Mouse (Mus musculus): ENCODE results near the gene Peak1.

Gene Peak1

DNA sequence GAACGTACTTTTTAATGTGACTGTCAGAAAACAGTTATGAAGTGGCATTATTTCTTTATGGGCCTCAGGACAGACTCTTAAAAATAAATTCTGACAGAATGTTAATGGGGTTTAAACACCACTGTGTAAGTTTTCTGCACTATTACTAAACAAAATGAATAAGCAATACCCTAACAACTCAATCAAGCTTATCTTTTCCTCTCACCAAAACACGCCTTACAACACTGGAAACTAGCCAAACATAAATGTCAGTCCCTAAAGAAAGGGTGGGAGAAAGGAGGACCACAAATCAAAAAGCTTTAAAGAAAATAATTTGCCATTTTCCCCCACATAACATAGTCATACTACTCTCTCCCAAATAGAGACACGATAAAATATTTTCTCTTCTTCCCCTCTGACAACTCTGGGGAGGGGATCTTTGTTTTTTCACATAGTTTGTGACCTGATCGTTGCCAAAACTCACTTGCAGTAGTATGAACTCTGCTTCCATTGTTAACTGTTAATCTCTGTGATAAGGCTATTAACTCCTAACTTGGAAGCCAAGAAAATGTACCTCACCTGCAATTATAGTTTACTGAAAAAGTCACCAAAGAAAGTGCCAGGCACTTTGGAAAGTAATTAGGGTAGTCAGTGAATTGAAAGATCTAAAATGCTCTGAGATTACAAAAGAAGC lies 1.8 kb downstream of the Peak1 start:
- DNase-seq (ENCODE audit: low spot score in 2 of 2): no peak

DNA sequence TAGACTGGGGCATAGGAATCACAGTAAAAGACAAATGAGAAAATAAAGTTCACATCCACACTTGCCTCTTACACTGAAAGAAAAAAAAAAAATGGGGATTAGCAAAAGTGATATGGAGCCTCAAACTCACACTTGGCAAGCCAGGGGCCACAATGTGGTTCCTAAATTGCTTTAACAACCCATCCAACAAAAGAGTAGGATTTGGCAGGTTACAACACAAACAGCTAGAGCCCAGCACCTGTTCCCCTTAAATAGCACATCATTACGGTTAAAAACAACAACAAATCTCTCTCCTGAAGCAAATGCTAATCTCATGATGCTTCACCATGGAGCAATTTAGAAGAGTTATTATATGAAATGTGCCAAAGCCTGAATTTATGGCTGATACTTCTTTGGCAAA lies 2.5 kb downstream of the Peak1 start:
- DNase-seq (ENCODE audit: low spot score in 2 of 2): no peak

DNA sequence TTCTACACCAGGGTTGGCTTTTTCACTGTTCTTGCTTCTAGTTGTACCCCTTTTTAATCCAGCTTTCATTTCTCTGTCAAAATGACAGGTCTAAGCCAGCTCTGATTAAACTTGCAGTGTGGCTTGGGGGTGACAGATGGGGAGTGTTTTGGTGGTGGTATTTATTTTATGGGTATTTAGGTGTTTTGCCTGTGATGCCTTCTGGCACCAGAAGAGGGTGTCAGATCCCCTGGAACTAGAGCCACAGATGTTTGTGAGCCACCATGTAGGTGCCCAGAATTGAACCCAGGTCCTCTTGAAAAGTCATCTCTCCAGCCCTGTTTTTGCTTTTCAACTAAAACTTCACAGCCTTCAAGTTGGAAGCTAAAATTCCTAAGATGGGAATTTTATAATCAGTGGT lies 3.5 kb downstream of the Peak1 start:
- DNase-seq (ENCODE audit: low spot score in 2 of 2): no peak

GRCm38 (mm10) chr9:56412716-56413115 lies 5.2 kb downstream of the Peak1 start:
- no peak for DNase-seq (ENCODE audit: low spot score in 2 of 2)

- DNase-seq (ENCODE audit: low spot score in 2 of 2): no peak
Observed at GRCm38 (mm10) chr9:56409928-56410327, 7.9 kb downstream of the Peak1 start.

GRCm38 (mm10) chr9:56404619-56405018 lies 13.2 kb downstream of the Peak1 start:
- DNase-seq (ENCODE audit: low spot score in 2 of 2): no peak

- no peak for DNase-seq (ENCODE audit: low spot score in 2 of 2)
Observed at GRCm38 (mm10) chr9:56396306-56396705, 21.6 kb downstream of the Peak1 start.

GRCm38 (mm10) chr9:56392857-56393256 lies 25.0 kb downstream of the Peak1 start:
- no peak for DNase-seq (ENCODE audit: low spot score in 2 of 2)

- DNase-seq (ENCODE audit: low spot score in 2 of 2): no peak
Observed at GRCm38 (mm10) chr9:56382786-56383185, 35.1 kb downstream of the Peak1 start.

- no peak for DNase-seq (ENCODE audit: low spot score in 2 of 2)
Observed at GRCm38 (mm10) chr9:56374401-56374800, 43.5 kb downstream of the Peak1 start.

DNA sequence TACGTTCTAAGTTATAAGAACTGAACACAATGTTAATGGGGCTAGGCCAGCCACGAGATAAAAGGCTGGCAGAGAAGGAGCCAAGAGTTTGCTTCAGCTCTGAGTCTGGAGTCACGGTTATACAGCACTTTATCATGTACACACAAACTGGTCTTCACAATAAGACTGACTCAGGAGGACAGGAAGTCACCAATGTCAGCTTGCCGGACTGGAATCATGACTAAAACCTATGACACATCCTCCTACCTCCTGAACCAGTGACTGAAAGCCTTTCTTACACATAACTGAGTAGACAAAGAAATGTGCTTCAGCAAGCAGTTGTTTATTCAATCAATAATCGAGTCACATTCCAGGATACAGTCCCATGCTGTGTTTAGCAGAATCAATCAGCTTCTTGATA lies 47.2 kb downstream of the Peak1 start:
- DNase-seq (ENCODE audit: low spot score in 2 of 2): no peak

DNA sequence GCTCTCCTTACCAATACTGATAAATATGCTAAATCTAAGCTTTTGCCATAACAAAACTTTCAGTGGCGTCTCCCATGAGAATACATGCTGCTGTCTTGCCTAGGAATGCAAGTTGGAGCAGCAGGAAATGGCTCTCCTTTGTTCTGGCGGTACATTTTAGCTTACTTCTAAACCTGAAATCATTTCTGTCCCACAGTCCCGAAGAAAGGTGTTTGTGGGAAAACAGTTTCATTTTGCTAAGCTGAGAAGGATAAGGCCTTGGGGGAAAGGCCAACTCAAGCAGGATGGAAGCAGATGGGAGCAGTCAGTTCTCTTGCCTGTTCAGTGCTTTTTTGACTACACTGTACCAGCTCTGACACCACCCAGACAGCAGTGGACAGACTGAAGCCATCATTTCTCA lies 49.1 kb downstream of the Peak1 start:
- DNase-seq (ENCODE audit: low spot score in 2 of 2): no peak

DNA sequence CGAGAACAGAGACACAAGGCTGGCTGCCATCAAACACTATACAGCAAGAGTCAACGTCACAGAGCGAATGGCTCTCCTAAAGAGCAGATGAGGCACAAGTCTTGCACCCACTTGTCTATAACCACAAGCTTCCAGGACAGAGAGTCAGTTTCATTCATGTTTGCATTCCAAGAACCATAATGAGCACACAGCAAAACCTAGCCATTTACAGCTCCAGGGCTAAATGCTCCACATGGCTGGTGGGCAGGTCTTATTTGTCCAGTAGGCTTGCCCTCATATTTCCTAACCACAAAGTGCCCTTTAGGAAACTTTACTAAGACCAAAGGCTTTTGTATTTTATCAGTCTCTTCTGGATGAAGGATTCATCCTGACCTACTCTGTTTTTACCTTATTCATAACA lies 54.6 kb downstream of the Peak1 start:
- no peak for DNase-seq (ENCODE audit: low spot score in 2 of 2)

- no peak for DNase-seq (ENCODE audit: low spot score in 2 of 2)
Observed at GRCm38 (mm10) chr9:56359261-56359660, 58.6 kb downstream of the Peak1 start.

DNA sequence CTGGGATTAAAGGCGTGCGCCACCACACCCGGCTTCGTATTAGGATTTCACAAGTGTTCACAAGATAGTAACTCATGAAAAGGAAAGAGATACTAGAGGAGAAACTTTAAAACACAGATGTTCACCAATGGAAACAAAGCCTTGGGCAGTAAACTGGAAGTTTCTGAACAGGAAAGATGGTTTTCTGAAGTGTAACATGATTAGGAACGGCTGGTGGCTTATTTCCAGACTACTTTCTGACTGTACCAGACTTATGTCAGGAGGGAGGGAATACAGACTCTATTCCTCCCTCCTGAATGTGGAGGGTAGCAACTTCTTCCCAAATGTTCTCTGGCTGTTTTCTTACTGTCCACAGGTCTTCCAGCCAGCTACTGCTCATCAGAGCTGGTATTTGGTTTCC lies 62.7 kb downstream of the Peak1 start:
- no peak for DNase-seq (ENCODE audit: low spot score in 2 of 2)

DNA sequence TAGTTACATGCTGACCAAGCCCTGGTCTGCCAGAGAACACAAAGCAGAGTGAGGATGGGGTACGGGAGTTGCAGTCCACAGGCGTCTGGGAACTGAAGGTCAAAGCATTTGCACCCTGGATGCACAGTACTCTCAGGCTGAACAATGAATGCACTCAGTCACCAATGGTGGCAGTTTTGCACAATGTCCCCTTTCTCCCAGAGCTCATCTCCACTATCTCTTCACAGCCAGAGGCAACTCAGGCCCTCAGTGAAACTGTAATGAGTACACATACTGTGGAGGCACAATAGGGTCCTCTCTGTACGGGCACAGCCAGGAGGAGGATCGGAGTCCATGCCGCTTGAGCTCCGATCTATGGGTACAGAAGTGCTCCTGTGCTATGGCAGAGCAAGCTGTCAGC lies 71.5 kb downstream of the Peak1 start:
- no peak for DNase-seq (ENCODE audit: low spot score in 2 of 2)

DNA sequence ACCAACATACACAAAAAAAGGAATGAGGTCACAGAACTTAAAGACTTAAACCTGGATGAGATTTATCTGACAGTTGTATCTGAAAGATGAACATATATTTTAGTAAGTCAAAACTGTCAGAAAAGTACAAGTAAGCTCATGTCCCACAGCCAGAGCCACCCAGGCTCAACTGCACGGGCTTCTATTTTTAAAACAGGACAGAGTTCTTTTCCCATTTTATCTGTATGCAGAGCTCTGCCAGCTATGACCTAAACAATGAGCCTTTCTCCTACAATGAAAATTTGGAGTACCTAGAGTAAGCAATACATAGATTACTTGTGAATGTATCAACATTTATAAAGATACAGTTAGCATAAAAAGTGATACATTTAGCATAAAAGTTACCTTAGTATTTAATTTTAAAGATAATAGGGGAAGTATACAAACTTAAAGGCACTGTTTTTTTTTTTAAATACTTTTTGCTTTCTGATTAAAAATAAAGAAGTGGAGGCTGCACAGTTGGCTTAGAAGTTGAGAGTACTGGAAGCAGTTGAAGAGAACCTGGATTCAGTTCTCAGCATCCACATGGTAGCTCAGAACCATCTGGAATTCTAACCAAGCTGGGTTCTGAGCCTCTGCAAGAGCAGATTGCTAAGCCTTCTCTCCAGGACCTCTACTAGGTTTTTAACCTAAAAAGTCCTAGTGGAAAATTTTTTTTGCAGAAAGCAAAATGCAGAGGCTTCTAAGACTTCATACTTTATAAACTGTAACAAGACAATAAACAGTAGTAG lies 78.3 kb downstream of the Peak1 start:
- no peak for DNase-seq (ENCODE audit: low spot score in 2 of 2)

DNA sequence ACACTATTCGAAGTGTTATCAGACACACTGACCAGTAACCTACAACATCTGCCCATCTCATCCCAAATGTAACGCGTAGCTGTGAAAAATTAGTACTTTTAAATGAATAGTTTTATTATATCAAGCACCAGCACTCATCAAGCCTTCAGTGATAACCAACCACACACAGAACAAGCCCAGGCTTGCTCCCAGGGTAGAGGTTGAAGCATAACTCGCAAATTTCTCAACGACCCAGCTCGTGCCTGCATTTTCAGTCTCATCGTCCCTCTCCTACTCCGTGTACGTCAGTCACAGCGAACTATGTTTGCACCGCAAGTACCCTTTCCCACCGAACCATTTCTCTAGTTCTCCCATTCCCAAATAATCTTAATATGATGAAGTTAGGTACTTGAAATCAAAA lies 83.5 kb downstream of the Peak1 start:
- no peak for DNase-seq (ENCODE audit: low spot score in 2 of 2)

DNA sequence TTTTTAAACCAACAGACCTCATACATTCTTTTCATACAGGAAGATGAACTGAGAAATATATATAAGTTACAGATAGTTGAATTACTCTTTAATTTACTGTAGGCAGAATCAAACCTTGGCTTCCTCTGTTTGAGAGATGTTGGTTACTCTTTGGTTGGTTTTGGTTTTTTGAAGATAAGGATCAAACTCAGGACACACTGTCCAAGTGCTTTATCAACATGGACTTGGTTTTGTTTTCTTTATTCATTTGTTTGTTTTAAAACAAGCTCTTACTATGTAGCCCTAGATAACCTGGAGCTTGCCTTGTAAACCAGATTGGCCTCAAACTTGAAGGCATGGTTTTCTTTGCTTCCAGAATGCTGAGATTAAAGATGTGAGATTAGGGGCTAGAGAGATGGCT lies 85.1 kb downstream of the Peak1 start:
- DNase-seq (ENCODE audit: low spot score in 2 of 2): no peak

- DNase-seq (ENCODE audit: low spot score in 2 of 2): no peak
Observed at GRCm38 (mm10) chr9:56326511-56327005, 91.3 kb downstream of the Peak1 start.

DNA sequence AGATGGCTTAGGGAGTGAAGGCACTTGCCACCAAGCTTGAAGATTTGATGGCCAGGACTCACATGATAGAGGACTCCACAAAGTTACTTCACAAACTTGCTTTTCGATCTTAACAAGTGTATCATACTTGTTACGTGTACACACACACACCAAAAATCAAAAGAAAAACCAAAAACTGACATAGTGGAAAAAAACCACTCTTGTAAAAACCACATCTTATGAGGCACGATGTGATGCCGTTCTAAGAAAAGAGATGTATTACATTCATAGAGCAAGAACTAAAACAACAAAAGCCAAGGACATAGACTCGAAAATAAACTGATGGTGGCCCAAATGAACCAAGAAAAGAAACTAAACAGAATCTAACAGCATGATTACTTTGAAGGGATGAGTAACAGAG lies 92.1 kb downstream of the Peak1 start:
- DNase-seq (ENCODE audit: low spot score in 2 of 2): no peak

- DNase-seq (ENCODE audit: low spot score in 2 of 2): peak in 1 of 2 experiments; percentile 7
Observed at GRCm38 (mm10) chr9:56324576-56325355, 93.1 kb downstream of the Peak1 start.

GRCm38 (mm10) chr9:56321291-56321690 lies 96.6 kb downstream of the Peak1 start:
- no peak for DNase-seq (ENCODE audit: low spot score in 2 of 2)
